Mouse (Mus musculus) lung, postnatal 0 days (tissue): Measurements from ENCODE around the gene Grm4.

Experiments used
- CTCF ChIP-seq: IDR thresholded peaks from 2 replicates; pipeline ENCODE4 v1.5.1; 2016; ENCODE audit warnings: antibody characterized with exemption, mild to moderate bottlenecking
- EP300 ChIP-seq: IDR thresholded peaks from 2 replicates; pipeline ENCODE4 v1.6.1; 2016; ENCODE audit warnings: antibody characterized with exemption, mild to moderate bottlenecking, control low read depth

GRCm38 (mm10) chr17:27528767-27529166 lies 7.6 kb upstream of the Grm4 start:
- TF ChIP-seq CTCF (no peak), EP300 (no peak)
